Mouse (Mus musculus) bone marrow macrophage, adult 2 months (primary cell): ENCODE results near the gene Rcbtb2.

Experiments
- CTCF ChIP-seq: IDR thresholded peaks from 2 replicates; pipeline ENCODE4 v1.5.1; 2012; ENCODE audit warnings: low read depth, mild to moderate bottlenecking, low read length, moderate library complexity
- POLR2A ChIP-seq: IDR thresholded peaks from 2 replicates; pipeline ENCODE4 v1.6.1; 2012; ENCODE audit warnings: mild to moderate bottlenecking, low read depth, low read length, borderline replicate concordance

- TF ChIP-seq CTCF (no peak), POLR2A (no peak)
Observed at GRCm38 (mm10) chr14:73119459-73119858, 3.4 kb upstream of the Rcbtb2 start.
